Mouse (Mus musculus) erythroblast, embryonic 14.5 days (primary cell): ENCODE results near the gene Atg4a.

Source experiments
- GATA1 ChIP-seq: IDR thresholded peaks from 2 replicates; pipeline ENCODE4 v1.6.1; 2012; ENCODE audit warnings: low read length, inconsistent platforms, mixed read lengths
- TAL1 ChIP-seq: IDR thresholded peaks from 3 replicates; pipeline ENCODE4 v1.6.1; 2012; ENCODE audit warnings: low read length, inconsistent platforms, mixed read lengths

GRCm38 (mm10) chrX:141212802-141213201 lies 256.1 kb downstream of the Atg4a start:
- no peak for TF ChIP-seq TAL1
- TF ChIP-seq GATA1: no peak
